Mouse (Mus musculus) CD8-positive naive resting alpha-beta T cell, adult 2 months (primary cell): ENCODE data around the gene Dnajc27.

Experiments used
- DNase-seq, 2 experiments: peaks; one replicate each; pipeline ENCODE4 v3.0.0; 2022; ENCODE audit warnings: low read depth in 2 of 2, low spot score in 2 of 2

Gene Dnajc27

GRCm38 (mm10) chr12:4080311-4080710, 2.1 kb upstream of the Dnajc27 start:
- peak; percentile 72 to 83 for DNase-seq

GRCm38 (mm10) chr12:4083441-4083840, 1.1 kb downstream of the Dnajc27 start:
- no peak for DNase-seq

- DNase-seq: peak; percentile 5 to 18
Measured at GRCm38 (mm10) chr12:4107383-4107782, 25.0 kb downstream of the Dnajc27 start.

GRCm38 (mm10) chr12:4116132-4116531, 33.7 kb downstream of the Dnajc27 start:
- DNase-seq: no peak

GRCm38 (mm10) chr12:4117136-4117535, 34.8 kb downstream of the Dnajc27 start:
- no peak for DNase-seq

GRCm38 (mm10) chr12:4117579-4117978, 35.2 kb downstream of the Dnajc27 start:
- no peak for DNase-seq

- DNase-seq: no peak
Measured at GRCm38 (mm10) chr12:4127346-4127745, 45.0 kb downstream of the Dnajc27 start.

- peak; percentile 88 to 89 for DNase-seq
Measured at GRCm38 (mm10) chr12:4132941-4133846, 50.8 kb downstream of the Dnajc27 start, which contains the start of gene Adcy3. TSS of gene Adcy3 (plus strand) at chr12:4133103.

GRCm38 (mm10) chr12:4133847-4134212, 51.4 kb downstream of the Dnajc27 start:
- no peak for DNase-seq

GRCm38 (mm10) chr12:4143179-4143578, 60.8 kb downstream of the Dnajc27 start:
- DNase-seq: no peak

GRCm38 (mm10) chr12:4150936-4151335, 68.6 kb downstream of the Dnajc27 start:
- DNase-seq: no peak

GRCm38 (mm10) chr12:4151969-4152368, 69.6 kb downstream of the Dnajc27 start:
- DNase-seq: no peak

- DNase-seq: no peak
Measured at GRCm38 (mm10) chr12:4157466-4157865, 75.1 kb downstream of the Dnajc27 start.

GRCm38 (mm10) chr12:4158179-4158578, 75.8 kb downstream of the Dnajc27 start:
- DNase-seq: no peak

GRCm38 (mm10) chr12:4158868-4159632, 76.7 kb downstream of the Dnajc27 start:
- no peak for DNase-seq
